Mouse (Mus musculus) ES-E14 (cell line): ENCODE results near the gene Tmem253. TPM values are rescaled to one million over a fixed set of nuclear protein-coding genes. Genes with fewer than 3 reads are reported as not detected.

Experiments used
- DNase-seq: peaks from one replicate; pipeline ENCODE4 v3.0.0-alpha.2; 2013; ENCODE audit warnings: low read depth, low spot score
- H3K27ac ChIP-seq: 2 replicates; pipeline ENCODE4 v1.5.1; 2012; ENCODE audit warnings: low read depth, mild to moderate bottlenecking, low read length, moderate library complexity, mixed read lengths; ENCODE audit not compliant: poor library complexity, insufficient read depth, severe bottlenecking
- H3K36me3 ChIP-seq: 2 replicates; pipeline ENCODE4 v1.6.1; 2012; ENCODE audit warnings: mild to moderate bottlenecking, low read length, moderate library complexity, mixed read lengths; ENCODE audit not compliant: control insufficient read depth, poor library complexity, insufficient read depth, severe bottlenecking
- H3K4me1 ChIP-seq, 2 experiments: fragments of 150-350 bp in 1 of 2; sonication (generic) in 1 of 2; 2 replicates each; pipeline ENCODE4 v1.6.1; 2012; ENCODE audit warnings: low read length in 2 of 2, mild to moderate bottlenecking in 1 of 2, mixed read lengths in 1 of 2; ENCODE audit not compliant: control insufficient read depth in 2 of 2, insufficient read depth in 2 of 2, poor library complexity in 1 of 2
- H3K4me3 ChIP-seq, 2 experiments: fragments of 150-350 bp in 1 of 2; sonication (generic) in 1 of 2; 2 replicates each; pipeline ENCODE4 v1.5.1; 2012; ENCODE audit warnings: low read length in 2 of 2, low read depth in 1 of 2, mild to moderate bottlenecking in 1 of 2, mixed read lengths in 1 of 2; ENCODE audit not compliant: insufficient read depth in 1 of 2, poor library complexity in 1 of 2, severe bottlenecking in 1 of 2
- H3K9ac ChIP-seq: 2 replicates; pipeline ENCODE4 v1.6.1; 2012; ENCODE audit warnings: low read depth, mild to moderate bottlenecking, low read length, mixed read lengths; ENCODE audit not compliant: poor library complexity, insufficient read depth, severe bottlenecking
- H3K9me3 ChIP-seq: fragments of 150-350 bp; sonication (generic); 2 replicates; pipeline ENCODE4 v1.6.1; 2012; ENCODE audit warnings: low read depth, mild to moderate bottlenecking, low read length; ENCODE audit not compliant: control insufficient read depth, insufficient read depth
- CHD2 ChIP-seq: IDR thresholded peaks from 2 replicates; pipeline ENCODE4 v1.6.1; 2014; ENCODE audit warnings: mild to moderate bottlenecking, low read depth, low read length, inconsistent platforms
- HCFC1 ChIP-seq: IDR thresholded peaks from 2 replicates; pipeline ENCODE4 v1.6.1; 2012; ENCODE audit warnings: low read length, inconsistent platforms, borderline replicate concordance; ENCODE audit not compliant: insufficient read depth
- MAFK ChIP-seq: IDR thresholded peaks from 2 replicates; pipeline ENCODE4 v1.6.1; 2014; ENCODE audit warnings: mild to moderate bottlenecking, low read depth, low read length, inconsistent platforms; ENCODE audit not compliant: insufficient read depth
- ZC3H11A ChIP-seq: IDR thresholded peaks from 2 replicates; pipeline ENCODE4 v1.6.1; 2012; ENCODE audit warnings: low read depth, mild to moderate bottlenecking, inconsistent platforms, low read length, borderline replicate concordance
- ZNF384 ChIP-seq: IDR thresholded peaks from 2 replicates; pipeline ENCODE4 v1.6.1; 2012; ENCODE audit warnings: low read depth, low read length, inconsistent platforms
- in situ Hi-C, 2 experiments: fragments of 600-800 bp; cut with MboI; formaldehyde crosslinking; loops; one replicate each; pipeline ENCODE4 v1.15.1; 2025; ENCODE audit warnings: low sequenced_read_pairs in 2 of 2, inconsistent platforms in 1 of 2; ENCODE audit not compliant: unreplicated experiment in 2 of 2
- total RNA-seq: library from RNA; depleted of rRNA; stranded (reverse); fragments of 300-350 nt; gene quantifications from 2 replicates; pipeline ENCODE4 v1.2.3, GENCODE M21; 2012

The Tmem253 gene
- total RNA-seq, 1 experiment, result 3.6 TPM

DNA sequence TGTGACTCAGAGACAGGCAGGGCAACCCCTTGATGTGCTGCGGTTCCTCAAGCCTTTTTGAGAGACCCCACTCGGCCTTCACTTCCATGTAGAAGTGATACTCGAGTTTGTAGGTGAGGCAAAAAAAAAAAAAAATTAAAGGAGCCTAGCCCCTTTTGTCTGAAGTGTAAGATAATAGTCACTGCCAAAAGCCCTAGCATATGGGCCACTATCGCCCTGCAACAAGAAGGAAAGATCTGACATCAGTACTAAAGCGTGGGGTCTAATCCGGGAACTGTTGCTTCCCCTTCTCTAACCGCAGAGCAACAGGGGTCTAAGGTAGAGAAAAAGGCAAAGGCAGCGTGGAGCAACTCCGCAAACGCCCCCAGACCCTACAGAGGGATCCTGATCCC is 31.6 kb upstream of the Tmem253 start:
- Histone ChIP-seq H3K9ac (no peak overlapping the region), H3K4me1 (peaks cover 0 to 6% of the 10 kb centered on the region in 2 experiments; a peak in 2 of 4 replicates), H3K4me3 (peak overlapping the region; percentile 73 to 74; a peak in 3 of 4 replicates), H3K9me3 (no peaks in the 10 kb centered on the region), H3K27ac (no peak overlapping the region), H3K36me3 (no peaks in the 10 kb centered on the region)
- TF ChIP-seq MAFK (no peak), CHD2 (no peak), ZNF384 (peak; percentile 57; the same call in 1 of the 2 replicates)
- in situ Hi-C loops, result no loop called here
- no peak for DNase-seq

DNA sequence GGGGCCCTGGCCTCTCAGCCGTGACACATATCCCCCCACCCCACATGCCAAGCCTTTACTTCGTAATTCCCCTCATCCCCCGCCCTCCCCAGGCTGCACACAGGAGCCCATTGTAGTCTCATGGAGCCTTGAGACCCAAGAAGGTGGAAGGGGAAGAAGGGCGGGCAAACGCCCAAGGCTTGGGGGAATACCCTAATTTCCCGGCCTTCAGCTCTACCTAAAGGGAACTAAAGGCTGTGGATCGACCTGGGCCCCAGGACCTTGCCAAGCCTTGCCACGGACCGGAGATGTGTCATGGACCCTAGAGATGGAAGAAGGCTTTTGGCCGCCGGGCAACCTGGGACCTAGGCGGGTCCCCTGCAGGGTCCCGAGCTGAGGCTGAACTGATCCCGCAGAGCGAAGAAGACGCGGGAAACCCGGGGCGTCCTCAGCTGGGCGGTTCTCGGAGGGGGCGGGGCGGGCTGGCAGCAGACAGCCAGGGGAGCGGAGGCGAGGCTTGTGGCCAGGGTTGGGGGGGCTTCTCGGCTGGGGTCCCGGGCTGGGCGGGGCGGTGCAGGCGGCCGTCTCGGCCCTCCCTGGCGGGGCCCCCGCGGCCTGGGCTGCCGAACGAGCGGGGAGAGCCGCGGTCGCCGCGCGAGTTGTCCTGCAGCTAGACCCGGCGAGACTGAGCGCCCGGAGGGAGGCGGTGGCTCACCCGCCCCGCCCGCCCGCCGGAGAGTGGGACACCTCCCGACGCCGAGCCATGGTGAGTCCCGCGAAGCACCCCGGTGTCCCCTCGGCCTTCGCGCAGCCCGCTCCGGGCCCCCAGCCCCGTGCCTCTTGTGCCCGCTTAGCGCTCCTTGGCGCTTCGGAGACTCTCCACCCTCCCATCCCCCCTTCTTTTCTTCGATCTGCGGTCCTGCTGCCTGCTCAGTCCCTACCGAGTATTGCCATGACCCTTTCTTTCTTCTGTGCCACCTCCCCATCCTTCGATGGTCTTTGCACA is 30.9 kb upstream of the Tmem253 start, which contains the start of gene Arhgef40:
Gene Arhgef40, plus strand, starts transcription at position 473 of the 985 bp plus-strand sequence.
- peak within 1 kb of the TSS; percentile 45 for H3K9ac ChIP-seq
- H3K27ac ChIP-seq, result no peak within 1 kb of the TSS
- TF ChIP-seq CHD2 (no peak), MAFK (no peak), HCFC1 (no peak), ZNF384 (no peak), ZC3H11A (no peak)
- in situ Hi-C loops, result no loop called here
- no peak for DNase-seq
- peak within 1 kb of the TSS; percentile 73 to 74 for H3K4me3 ChIP-seq
- no peaks in the 10 kb centered on the region for H3K9me3 ChIP-seq
- H3K36me3 ChIP-seq, result no peaks in the 10 kb centered on the region
- H3K4me1 ChIP-seq, result peaks cover 0 to 6% of the 10 kb centered on the region in 2 experiments; a peak in 2 of 4 replicates

DNA sequence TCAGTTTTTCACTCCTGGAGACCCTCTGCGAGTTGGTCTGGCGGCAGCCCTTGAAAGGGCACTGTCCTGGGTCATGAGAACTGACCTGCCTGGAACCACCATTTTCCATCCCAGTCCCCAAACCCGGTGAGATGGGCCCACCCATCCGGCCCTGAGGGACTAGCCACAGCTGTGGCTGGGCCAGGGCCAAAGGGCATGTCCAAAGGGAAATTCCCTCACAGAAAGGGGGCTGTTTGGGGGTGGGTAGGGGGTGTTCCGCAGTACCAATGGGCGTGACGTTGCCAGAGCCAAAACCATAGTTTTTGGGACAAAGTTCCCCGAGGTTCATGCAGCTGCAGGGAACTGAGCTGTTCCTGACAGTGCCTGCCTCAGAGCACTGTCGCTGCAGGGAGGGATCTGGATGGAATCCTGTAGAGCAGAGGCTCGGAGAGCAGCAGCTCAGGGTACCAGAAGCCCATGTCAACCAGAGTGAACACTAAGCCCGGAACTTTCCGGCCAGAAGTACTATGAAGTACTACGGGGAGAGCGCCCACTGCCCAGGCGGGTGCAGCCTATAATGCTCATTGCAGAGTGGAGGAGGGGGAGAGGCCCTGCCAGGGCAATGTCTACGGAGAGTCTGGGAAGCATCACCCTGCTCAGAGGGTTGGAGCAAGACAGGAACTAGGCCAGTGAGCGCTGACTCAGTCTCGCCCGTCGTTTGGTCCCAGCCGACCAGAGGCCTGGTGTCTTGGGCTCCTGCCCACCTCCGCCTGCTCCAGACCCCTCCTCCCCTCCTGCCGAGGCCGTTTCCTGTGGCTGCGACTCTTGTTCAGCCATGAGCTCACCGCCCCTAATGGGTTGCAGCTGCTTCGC is 29.9 kb upstream of the Tmem253 start:
- no peaks in the 10 kb centered on the region for H3K9me3 ChIP-seq
- H3K4me1 ChIP-seq, result peaks cover 0 to 6% of the 10 kb centered on the region in 2 experiments; a peak in 2 of 4 replicates

DNA sequence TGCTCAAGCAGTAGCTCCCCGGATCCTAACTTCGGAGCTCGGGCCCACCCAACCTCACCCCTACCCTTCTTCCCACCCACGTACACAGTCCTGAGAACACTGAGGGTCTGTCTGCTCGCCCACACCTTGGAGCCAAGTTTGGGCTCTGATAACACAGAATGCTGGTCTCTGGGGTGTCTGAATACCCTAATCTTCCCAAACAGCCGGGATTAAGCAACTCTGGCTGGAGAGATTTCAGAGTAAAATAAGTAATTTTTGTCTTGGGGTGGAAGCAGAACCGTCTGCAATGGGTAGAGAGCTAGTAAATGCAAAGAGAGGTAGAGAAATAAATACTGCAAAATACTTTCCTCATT is 29.3 kb upstream of the Tmem253 start:
- H3K27ac ChIP-seq, result no peak overlapping the region
- no peak for DNase-seq
- no peaks in the 10 kb centered on the region for H3K36me3 ChIP-seq
- no peak for TF ChIP-seq HCFC1
- no peak for TF ChIP-seq ZC3H11A
- TF ChIP-seq MAFK, result no peak
- no peak for TF ChIP-seq CHD2
- no peak for TF ChIP-seq ZNF384
- H3K4me3 ChIP-seq, result peak overlapping the region; percentile 73 to 74; a peak in 2 of 4 replicates
- in situ Hi-C loops, result no loop called here
- H3K9me3 ChIP-seq, result no peaks in the 10 kb centered on the region
- peak overlapping the region; percentile 28; the same call in 1 of the 2 replicates for H3K9ac ChIP-seq
- peaks cover 0 to 6% of the 10 kb centered on the region in 2 experiments; a peak in 2 of 4 replicates for H3K4me1 ChIP-seq

More for the DNA sequence above, 29.9 kb upstream of the Tmem253 start:
- Histone ChIP-seq H3K9ac (peak overlapping the region; percentile 45; the same call in 1 of the 2 replicates), H3K27ac (no peak overlapping the region), H3K4me3 (peak overlapping the region; percentile 73 to 74), H3K36me3 (no peaks in the 10 kb centered on the region)
- in situ Hi-C loops, result no loop called here
- DNase-seq, result no peak
- TF ChIP-seq CHD2 (no peak), MAFK (no peak), ZNF384 (no peak), HCFC1 (no peak), ZC3H11A (no peak)
